Mouse (Mus musculus) heart, embryonic 11.5 days (tissue): ENCODE results near the gene 5330417C22Rik. TPM values are rescaled to one million over a fixed set of nuclear protein-coding genes. Genes with fewer than 3 reads are reported as not detected.

Experiments
- ATAC-seq: fragments of 200-750 bp; cut with Nextera tagmentation; replicated peaks from 2 replicates; pipeline ENCODE4 v1.8.0; 2017; ENCODE audit warnings: moderate library complexity; ENCODE audit not compliant: insufficient number of reproducible peaks, low FRiP score, low TSS enrichment
- H3K27ac ChIP-seq: fragments of 300-500 bp; sonication (generic); 2 replicates; pipeline ENCODE4 v1.5.1; 2014; ENCODE audit warnings: mild to moderate bottlenecking, low read depth, low read length
- H3K27me3 ChIP-seq: fragments of 300-500 bp; sonication (generic); 2 replicates; pipeline ENCODE4 v1.6.1; 2014; ENCODE audit warnings: mild to moderate bottlenecking, low read length, mixed read lengths; ENCODE audit not compliant: control insufficient read depth, insufficient read depth
- H3K36me3 ChIP-seq: fragments of 300-500 bp; sonication (generic); 2 replicates; pipeline ENCODE4 v1.6.1; 2014; ENCODE audit warnings: mild to moderate bottlenecking, low read length, moderate library complexity, mixed read lengths; ENCODE audit not compliant: control insufficient read depth, insufficient read depth
- H3K4me1 ChIP-seq: fragments of 300-500 bp; sonication (generic); 2 replicates; pipeline ENCODE4 v1.6.1; 2014; ENCODE audit warnings: low read length; ENCODE audit not compliant: control insufficient read depth, insufficient read depth
- H3K4me2 ChIP-seq: fragments of 300-500 bp; sonication (generic); 2 replicates; pipeline ENCODE4 v1.6.1; 2014; ENCODE audit warnings: mild to moderate bottlenecking, moderate library complexity
- H3K4me3 ChIP-seq: fragments of 300-500 bp; sonication (generic); 2 replicates; pipeline ENCODE4 v1.5.1; 2014; ENCODE audit warnings: low read depth, low read length
- H3K9ac ChIP-seq: fragments of 300-500 bp; sonication (generic); 2 replicates; pipeline ENCODE4 v1.6.1; 2014; ENCODE audit warnings: mild to moderate bottlenecking, low read depth, low read length, moderate library complexity
- H3K9me3 ChIP-seq: fragments of 300-500 bp; sonication (generic); replicated peaks from 2 replicates; pipeline ENCODE4 v1.6.1; 2016; ENCODE audit warnings: low read length; ENCODE audit not compliant: control insufficient read depth
- WGBS: fragments of 180-500 bp; shearing (Covaris S2); extraction: QIAGEN DNeasy Blood & Tissue Kit; methylation state at CpG from one replicate; pipeline ENCODE4 v1.1.7; 2014; ENCODE audit not compliant: insufficient replicate concordance; 5-methylcytosine and 5-hydroxymethylcytosine counted together
- polyA plus RNA-seq: library from polyadenylated mRNA; unstranded; fragments of >200 nt; fragmentation: Nextera tagmentation; extraction: Ambion mirVana; gene quantifications from 2 replicates; pipeline ENCODE4 v1.2.1, GENCODE M21; 2014

The 5330417C22Rik gene
- polyA plus RNA-seq, 1 experiment from 2014 or later: 0.59 TPM

GRCm38 (mm10) chr3:108423006-108423405 is 113.3 kb downstream of the 5330417C22Rik start:
- Histone ChIP-seq H3K4me2 (no peak overlapping the region), H3K36me3 (peaks cover 16% of the 10 kb centered on the region), H3K9me3 (no peaks in the 10 kb centered on the region), H3K27ac (no peak overlapping the region), H3K4me1 (peaks cover 9% of the 10 kb centered on the region), H3K4me3 (no peak overlapping the region), H3K9ac (no peak overlapping the region), H3K27me3 (peaks cover 5% of the 10 kb centered on the region; the same call in 1 of the 2 replicates)
- 28% methylated on average over 6 of the region's 6 CpGs for WGBS
- no peak for ATAC-seq

- H3K4me3 ChIP-seq: peak overlapping the region; percentile 72
- peaks cover 4% of the 10 kb centered on the region; the same call in 1 of the 2 replicates for H3K9me3 ChIP-seq
- H3K36me3 ChIP-seq: peaks cover 3% of the 10 kb centered on the region; the same call in 1 of the 2 replicates
- H3K9ac ChIP-seq: peak overlapping the region; percentile 72
- H3K4me2 ChIP-seq: peak overlapping the region; percentile 100
- peak; percentile 62; the same call in 1 of the 2 replicates for ATAC-seq
- peaks cover 5% of the 10 kb centered on the region for H3K4me1 ChIP-seq
- H3K27ac ChIP-seq: no peak overlapping the region
- H3K27me3 ChIP-seq: peaks cover 21% of the 10 kb centered on the region
- WGBS: under 1% methylated on average over 46 of the region's 48 CpGs
Measured at GRCm38 (mm10) chr3:108415831-108416223, 120.5 kb downstream of the 5330417C22Rik start.

- ATAC-seq: peak; percentile 12; the same call in 1 of the 2 replicates
- peaks cover 5% of the 10 kb centered on the region for H3K4me1 ChIP-seq
- no peak within 1 kb of the TSS for H3K27ac ChIP-seq
- WGBS: 7% methylated on average over 65 of the region's 67 CpGs
- peak within 1 kb of the TSS; percentile 72 for H3K4me3 ChIP-seq
- peak within 1 kb of the TSS; percentile 100 for H3K4me2 ChIP-seq
- peaks cover 4% of the 10 kb centered on the region; the same call in 1 of the 2 replicates for H3K9me3 ChIP-seq
- H3K27me3 ChIP-seq: peaks cover 21% of the 10 kb centered on the region
- peaks cover 3% of the 10 kb centered on the region; the same call in 1 of the 2 replicates for H3K36me3 ChIP-seq
- peak within 1 kb of the TSS; percentile 72 for H3K9ac ChIP-seq
Measured at GRCm38 (mm10) chr3:108414857-108415830, 121.2 kb downstream of the 5330417C22Rik start, which contains the start of gene Celsr2. Gene Celsr2, minus strand, starts transcription at chr3:108415552.

GRCm38 (mm10) chr3:108413634-108414360 is 122.5 kb downstream of the 5330417C22Rik start:
- no peak overlapping the region for H3K4me3 ChIP-seq
- peaks cover 18% of the 10 kb centered on the region for H3K27me3 ChIP-seq
- no peak overlapping the region for H3K27ac ChIP-seq
- no peak overlapping the region for H3K4me2 ChIP-seq
- 93% methylated on average over 35 of the region's 35 CpGs for WGBS
- H3K36me3 ChIP-seq: peaks cover 3% of the 10 kb centered on the region; the same call in 1 of the 2 replicates
- no peak for ATAC-seq
- peaks cover 5% of the 10 kb centered on the region for H3K4me1 ChIP-seq
- no peak overlapping the region for H3K9ac ChIP-seq
- H3K9me3 ChIP-seq: peaks cover 4% of the 10 kb centered on the region; the same call in 1 of the 2 replicates

- H3K9ac ChIP-seq: no peak overlapping the region
- no peak overlapping the region for H3K4me3 ChIP-seq
- peaks cover 4% of the 10 kb centered on the region; the same call in 1 of the 2 replicates for H3K9me3 ChIP-seq
- no peak overlapping the region for H3K4me2 ChIP-seq
- no peak overlapping the region for H3K27ac ChIP-seq
- no peak for ATAC-seq
- H3K4me1 ChIP-seq: peaks cover 5% of the 10 kb centered on the region
- 68% methylated on average over 8 of the region's 8 CpGs for WGBS
- peaks cover 3% of the 10 kb centered on the region; the same call in 1 of the 2 replicates for H3K36me3 ChIP-seq
- H3K27me3 ChIP-seq: peaks cover 14% of the 10 kb centered on the region
Measured at GRCm38 (mm10) chr3:108411754-108412121, 124.6 kb downstream of the 5330417C22Rik start.

- H3K4me3 ChIP-seq: no peak overlapping the region
- no peak overlapping the region for H3K27ac ChIP-seq
- peaks cover 13% of the 10 kb centered on the region for H3K27me3 ChIP-seq
- ATAC-seq: no peak
- WGBS: 60% methylated on average over 5 of the region's 5 CpGs
- no peak overlapping the region for H3K9ac ChIP-seq
- peaks cover 5% of the 10 kb centered on the region for H3K4me1 ChIP-seq
- peaks cover 5% of the 10 kb centered on the region; the same call in 1 of the 2 replicates for H3K36me3 ChIP-seq
- H3K9me3 ChIP-seq: peaks cover 4% of the 10 kb centered on the region; the same call in 1 of the 2 replicates
- H3K4me2 ChIP-seq: no peak overlapping the region
Measured at GRCm38 (mm10) chr3:108411026-108411753, 125.1 kb downstream of the 5330417C22Rik start.

GRCm38 (mm10) chr3:108410359-108410714 is 126.0 kb downstream of the 5330417C22Rik start:
- H3K9ac ChIP-seq: no peak overlapping the region

More at GRCm38 (mm10) chr3:108410359-108410714, 126.0 kb downstream of the 5330417C22Rik start:
- H3K27ac ChIP-seq: no peak overlapping the region
- H3K4me3 ChIP-seq: no peak overlapping the region
- peaks cover 12% of the 10 kb centered on the region for H3K27me3 ChIP-seq
- peaks cover 5% of the 10 kb centered on the region; the same call in 1 of the 2 replicates for H3K36me3 ChIP-seq
- no peak overlapping the region for H3K4me2 ChIP-seq
- WGBS: 37% methylated on average over 5 of the region's 5 CpGs
- ATAC-seq: no peak
- H3K9me3 ChIP-seq: peaks cover 4% of the 10 kb centered on the region; the same call in 1 of the 2 replicates
- H3K4me1 ChIP-seq: peaks cover 5% of the 10 kb centered on the region
